Mouse (Mus musculus) cerebellum, adult 8-10 months (tissue): ENCODE measurements around the gene Pigu.

Source experiments
- DNase-seq: peaks from one replicate; pipeline ENCODE4 v3.0.0; 2022

Gene Pigu

DNA sequence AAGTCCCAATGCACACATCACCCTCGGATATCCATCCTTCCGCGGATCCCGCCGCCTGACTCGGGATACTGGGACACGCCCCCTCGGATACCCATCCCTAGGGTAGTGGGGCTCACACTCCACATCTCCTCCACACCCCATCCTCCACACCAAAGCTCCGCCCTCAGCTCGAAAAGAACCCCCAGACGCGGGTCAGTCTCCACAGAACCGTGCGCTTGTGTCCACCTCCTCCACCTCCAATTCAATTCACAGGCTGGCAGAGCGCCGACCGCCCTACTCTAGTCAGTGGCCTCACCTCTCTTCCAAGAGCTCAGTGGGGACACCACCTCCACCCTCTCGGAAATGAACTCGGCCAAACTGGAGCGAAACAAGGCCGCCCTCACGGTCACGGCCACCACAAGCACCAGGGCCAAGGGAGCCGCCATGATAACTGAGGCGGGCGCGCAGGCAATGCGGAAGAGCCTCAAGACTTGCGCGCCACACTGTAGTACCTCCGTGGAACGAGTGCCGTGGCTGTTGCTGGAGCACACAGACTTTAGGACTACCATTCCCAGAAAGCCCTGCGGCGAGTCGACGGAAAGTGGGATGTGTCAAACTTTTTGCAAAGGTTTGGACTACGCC, at the start of gene Pigu:
Gene Pigu, minus strand, starts transcription at position 460 of the 621 bp plus-strand sequence.
- DNase-seq: peak; percentile 91

DNA sequence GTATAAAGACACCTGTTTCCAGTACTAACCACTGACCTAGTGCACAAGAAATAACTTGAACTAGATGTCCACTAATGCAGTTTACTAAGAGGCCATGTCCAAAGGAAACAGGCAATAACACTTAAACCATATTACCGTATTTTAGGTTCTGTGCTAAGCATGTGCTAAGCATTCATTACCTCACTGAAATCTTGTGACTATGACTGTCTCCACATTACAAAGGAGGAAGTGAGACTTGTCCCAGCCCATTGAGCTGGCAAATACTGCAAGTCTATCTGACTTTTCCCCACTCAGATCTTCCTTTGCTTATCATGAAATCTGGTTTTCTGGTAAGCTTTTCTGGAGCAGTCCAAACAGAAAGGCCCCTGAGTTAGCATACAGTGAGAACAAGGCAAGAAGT, 47.4 kb upstream of the Pigu start:
- no peak for DNase-seq

DNA sequence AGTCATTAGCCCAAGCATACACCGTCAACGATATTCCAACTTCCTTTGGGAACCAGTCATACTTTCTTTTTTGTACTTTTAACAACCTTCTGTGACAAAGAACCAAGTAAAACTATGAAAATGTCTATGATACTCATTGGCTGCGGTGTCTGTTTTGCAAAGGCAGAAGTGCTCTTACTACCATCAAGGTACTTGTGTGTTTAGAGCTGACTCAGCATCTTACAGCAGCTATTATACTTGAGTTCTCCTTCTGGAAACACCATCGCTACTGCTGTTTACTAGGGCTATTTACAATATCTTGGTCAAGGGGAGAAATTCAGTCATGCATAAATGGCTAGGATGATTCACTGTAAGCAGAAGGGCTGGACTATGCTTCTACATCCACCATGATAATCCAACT, 44.7 kb upstream of the Pigu start:
- no peak for DNase-seq

DNA sequence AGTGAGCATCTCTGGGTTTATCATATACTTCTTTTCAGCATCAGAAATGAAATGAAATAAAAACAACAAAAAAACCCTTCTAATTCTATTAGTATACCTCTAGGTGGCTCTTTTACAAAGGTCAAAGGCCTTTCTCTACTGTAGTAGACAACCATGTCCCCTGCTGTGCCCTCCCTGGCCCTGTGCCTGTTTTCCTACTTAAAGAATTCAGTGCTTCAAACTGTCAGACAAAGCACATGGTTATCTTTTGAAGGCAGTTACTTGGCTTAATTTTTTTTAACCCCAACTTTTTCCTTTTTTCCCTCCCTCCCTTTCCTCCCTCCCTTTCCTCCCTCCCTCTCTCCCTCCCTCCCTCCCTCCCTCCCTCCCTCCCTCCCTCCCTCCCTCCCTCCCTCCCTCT, 43.0 kb upstream of the Pigu start:
- peak; percentile 48 for DNase-seq

DNA sequence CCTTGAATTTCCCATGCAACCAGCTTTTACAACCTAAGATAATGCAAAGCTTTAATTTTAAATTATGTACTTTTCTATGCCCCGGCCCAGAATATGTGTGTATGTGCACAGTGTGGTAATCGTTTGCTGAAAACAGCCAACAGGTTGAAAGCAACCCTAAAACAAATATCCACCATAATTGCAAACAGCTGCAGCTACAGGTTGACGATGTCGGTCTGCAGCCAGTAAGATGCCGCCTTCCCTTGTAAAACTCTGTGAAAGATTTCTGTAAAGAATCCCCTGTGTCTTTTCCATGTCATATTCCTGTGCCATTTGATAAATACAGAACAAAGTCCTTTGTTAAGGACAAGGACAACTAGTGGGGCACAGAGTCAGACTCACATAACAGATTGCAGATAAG, 37.4 kb upstream of the Pigu start:
- DNase-seq: no peak

DNA sequence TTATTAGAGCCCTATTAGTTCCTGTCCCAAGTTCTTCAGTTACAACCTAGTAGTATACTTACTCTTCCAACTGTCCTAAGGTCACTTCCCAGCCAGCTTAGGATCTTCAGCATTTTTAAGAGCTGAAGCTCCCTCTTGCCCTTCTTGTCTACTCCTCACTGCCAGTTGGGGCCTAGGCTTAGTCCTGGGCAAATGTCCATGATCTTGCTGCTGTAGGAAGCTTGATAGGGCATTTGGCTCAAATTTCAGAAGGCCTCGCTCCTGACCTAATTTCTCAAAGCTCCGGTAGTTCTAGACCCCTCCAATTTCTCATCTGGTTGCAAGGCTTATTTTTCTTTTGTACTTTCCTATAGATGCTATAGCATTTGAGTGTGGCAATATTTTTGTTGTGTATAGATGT, 31.3 kb upstream of the Pigu start:
- no peak for DNase-seq

DNA sequence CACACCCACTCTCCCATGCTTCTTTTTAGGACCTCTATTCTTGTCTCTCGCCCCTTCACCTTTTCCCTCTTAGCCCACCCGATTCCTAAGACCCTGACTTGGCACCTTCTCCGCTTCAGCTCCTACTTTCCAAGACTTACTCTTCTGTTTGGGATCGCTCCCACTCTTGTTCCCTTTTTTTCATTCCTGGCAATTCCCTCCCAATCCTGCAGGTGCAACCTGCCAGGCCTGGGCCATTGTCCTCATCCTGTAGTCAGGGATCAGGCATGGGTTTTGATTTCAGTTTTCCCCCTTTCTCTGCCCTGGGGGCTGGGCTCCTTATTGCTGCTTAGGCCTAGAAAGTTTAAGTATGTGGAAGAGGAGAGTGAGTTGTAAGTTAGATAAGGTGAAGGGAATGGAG, 29.8 kb upstream of the Pigu start:
- no peak for DNase-seq

DNA sequence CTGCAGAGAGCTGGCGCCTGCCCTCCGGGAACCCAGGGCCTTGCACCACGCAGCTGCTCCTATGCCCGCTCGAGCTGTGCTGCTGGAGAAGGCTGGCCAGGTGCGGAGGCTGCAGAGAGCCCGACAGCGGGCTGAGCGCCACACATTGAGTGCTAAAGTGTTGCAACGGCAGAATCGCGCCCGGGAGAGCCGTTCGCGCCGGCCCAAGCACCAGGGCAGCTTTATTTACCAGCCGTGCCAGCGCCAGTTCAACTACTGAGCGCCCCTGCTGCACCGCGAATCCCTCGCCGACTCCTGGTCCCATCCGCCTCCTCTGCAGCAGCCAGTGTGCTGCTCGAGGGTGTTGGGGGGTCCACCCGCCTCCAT, 29.3 kb upstream of the Pigu start:
- DNase-seq: peak; percentile 32

DNA sequence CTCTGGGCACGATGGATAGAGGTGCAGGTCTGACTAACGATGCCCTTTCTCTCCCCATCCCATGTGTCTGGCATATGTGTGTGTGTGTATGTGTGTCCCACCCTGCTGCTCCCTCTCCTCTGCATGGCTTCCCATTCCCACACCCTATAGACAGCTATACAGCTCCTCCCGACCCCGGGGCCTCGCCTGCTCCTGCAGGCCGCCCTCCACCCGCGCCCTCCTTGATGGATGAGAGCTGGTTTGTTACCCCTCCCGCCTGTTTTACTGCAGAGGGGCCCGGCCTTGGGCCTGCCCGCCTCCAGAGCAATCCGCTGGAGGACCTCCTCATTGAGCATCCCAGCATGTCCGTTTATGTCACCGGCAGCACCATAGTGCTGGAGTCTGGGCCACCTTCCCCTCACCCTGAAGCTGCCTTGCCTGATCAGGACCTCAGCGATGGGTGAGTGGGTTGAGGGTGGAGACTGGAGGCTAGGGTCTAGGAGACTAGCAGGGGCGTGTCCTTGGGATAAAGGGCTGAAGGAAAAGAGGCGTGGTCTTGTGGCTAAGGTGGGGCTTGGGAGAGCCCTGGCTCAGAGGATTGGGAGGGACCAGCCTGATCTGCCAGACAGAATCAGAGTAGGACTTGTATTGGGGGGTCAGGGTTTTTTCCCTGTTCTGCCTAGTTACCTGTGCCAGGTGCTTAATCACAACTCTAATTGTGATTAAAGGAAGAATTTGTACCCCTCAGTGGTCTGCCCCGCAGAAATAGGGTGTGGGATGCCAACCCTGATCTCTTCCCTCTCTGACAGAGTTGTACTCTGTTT, 28.7 kb upstream of the Pigu start:
- no peak for DNase-seq

DNA sequence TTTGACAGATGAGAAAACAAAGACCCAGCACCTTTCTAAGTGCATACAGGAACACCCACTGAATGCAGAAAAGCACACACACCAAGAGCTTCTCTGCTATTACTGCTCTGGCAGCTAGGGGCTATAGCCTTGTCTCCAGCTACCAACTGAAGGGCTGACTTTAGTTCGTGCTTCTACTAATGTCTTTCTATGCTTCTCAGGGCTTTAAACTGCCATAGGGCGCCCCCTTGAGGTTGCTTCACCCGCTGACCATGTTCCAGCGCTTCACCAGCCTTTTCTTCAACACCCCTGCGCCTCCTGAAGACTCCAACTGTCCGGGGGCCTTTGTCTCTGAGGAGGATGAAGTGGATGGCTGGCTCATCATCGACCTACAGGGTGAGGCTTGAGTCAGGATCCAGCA, 27.9 kb upstream of the Pigu start:
- peak; percentile 84 for DNase-seq

DNA sequence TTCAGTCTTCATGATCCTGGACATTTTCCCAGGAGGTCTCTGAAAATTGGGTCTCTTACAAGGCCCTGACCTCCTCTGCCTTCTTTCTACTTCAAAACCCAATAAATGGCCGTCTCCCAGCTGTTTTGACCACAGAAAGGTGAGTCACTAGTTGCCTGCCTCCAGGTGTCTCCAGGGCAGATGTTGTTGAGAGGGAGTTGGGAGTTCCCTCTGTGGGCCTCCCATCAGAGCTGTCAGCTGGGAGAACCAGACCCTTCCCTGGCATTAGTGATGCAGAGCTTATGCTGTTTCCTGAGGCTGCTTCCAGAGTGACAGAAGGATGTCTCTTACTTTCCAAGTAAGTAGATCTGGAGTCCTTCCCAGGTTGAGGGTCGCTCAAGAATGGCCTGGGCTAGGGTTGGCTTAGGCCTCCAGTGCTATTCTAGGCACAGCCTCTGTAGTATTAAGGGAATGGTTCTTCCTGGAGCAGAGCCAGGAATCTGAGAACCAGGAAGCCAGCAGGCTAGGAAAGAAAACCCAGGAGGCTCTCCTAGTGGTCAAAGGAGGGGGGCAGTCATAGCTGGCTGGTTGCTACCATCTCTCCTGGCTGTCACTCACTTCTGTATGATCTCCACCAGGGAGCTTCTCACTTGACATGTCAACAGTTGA, 25.7 kb upstream of the Pigu start:
- peak; percentile 48 for DNase-seq

DNA sequence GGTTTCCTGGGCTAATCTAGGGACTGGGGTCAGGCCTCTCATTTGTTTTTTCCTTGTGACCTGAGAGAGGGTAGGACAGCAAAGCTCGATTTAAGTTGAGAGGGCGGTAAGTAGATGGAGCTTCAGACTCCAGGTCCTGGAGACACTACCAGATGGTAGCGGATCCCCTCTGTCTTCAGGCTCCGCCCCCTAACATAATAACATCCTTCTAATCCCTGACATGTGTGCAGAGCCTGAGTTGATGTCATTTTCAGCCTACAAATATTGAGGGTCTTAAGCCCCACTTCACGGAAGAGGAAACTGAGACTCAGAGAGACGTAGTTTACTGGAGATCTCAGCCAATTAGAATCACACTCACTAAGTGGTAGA, 25.1 kb upstream of the Pigu start:
- DNase-seq: no peak

DNA sequence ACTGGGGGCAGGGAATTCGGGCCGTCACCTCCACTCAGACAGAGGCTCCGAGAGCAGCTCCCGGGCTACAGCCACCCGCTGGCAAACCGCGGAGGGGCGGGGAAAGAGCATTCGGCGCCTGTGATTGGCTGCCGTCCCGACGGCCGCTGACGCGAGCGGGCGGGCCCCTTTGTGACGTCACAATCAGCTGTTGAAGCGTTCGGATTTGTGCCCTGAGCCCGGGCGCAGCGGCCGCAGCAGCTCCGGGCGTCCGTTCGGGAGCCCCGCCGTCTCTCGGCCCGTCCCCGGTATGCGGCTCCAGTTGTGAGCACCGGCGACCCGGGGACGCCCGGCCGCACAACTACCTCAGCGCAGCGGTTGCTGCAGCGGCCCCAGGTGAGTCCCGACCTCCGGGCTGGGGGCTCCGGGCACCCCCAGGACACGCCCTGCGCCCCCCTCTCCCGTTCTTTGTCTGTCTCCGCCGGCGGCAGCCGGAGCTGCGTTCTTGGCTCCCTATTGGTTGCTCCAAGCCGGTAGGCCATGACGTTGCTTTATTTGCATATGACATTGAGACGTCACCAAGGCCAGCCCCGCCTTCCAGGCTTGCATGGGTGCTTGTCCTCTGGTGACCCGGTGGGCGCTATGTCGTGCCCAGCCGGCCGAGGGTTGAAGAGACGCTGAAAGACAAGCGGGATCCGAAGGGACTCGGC, 24.6 kb upstream of the Pigu start:
- peak; percentile 99 for DNase-seq

DNA sequence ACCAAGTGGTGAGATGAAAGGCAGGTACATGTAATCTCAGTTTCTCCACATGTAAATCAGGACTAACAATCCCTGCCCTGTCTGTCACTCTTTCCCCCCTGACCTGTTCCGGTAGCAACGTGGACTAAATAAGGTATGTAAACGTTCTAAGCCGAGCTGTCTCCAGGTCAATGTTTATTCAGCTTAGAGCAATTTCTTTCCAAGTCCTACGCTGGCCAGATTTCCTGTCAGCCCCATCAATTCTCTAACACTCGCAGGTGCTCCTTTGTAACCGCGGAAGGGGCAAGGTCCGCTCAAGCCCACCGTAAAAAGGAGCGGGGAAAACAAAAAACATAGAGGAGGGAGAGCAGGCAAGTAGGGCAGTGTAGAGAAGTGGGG, 23.8 kb upstream of the Pigu start:
- DNase-seq: no peak

DNA sequence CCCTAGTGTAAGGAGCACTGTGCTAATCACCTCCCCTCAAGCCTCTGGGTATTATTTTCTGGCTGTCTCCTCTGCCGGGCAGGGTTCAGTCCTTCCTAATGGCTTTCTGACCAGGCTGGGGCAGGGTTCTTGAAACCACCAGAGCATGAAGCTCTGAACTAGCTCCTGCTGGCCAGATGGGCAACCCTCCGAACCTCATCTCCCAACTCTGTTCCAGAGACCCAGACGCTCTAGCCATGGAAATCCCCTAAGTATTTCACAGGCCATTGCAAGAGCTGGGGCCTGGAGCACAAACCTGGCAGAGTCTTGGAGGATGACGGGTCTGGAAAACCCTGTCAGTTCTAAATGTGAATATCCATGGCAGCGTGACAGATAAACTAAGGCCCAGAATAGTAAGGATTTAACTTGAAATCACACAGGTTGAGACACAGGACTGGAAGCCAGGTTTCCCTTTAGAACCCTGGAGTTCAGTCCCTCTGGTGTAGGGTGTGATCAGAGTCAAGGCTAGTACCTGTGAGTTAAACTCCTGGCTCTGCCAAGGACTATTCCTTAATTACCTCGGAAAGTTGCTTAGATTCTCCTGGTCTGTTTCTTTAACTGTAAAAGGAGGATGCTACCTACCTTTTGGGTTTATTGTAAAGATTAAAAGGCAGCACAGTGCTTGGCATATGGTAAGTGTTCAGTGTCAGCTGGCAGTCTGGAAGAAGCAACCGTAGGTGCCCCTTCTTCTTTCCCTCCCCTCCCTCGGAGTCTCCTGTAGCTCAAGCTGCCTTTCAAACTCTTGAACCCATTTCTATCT, 23.2 kb upstream of the Pigu start, which contains the start of gene Trp53inp2:
Gene Trp53inp2, plus strand, starts transcription at position 799 of the 799 bp plus-strand sequence.
- DNase-seq: no peak

DNA sequence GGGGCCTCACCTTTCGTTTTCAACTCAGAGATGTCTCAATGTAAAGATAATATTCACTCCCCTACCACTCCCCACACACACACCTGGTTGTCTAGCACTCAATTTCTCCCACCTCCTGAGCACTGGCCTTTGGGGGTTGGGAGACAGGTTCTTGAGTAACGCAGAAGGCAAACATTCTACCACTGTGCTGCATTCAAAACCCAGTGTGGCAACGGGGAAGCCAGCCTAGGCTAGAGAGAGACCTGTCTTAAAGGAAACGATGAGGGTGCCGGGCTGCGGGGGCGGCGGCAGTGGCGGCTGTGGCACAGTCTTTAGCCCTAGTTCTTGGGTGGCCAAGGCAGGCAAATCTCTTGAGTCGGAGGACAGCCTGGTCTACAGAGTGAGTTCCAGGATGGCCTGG, 19.0 kb upstream of the Pigu start:
- no peak for DNase-seq

DNA sequence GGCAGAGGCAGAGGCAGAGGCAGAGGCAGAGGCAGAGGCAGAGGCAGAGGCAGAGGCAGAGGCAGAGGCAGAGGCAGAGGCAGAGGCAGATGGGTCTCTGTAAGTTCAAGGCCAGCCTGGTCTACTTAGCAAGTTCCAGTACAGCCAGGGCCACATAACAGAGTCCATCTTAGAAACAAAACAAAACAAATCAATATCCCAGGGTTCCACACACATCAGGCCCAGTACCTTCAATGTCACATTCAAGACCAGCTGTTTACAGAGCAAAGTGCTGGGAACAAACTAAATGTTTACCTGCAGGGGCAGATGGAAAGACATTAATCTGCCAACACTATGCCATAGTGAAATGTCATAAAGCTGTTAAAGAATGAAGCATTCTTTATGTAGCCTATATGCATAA, 17.3 kb upstream of the Pigu start:
- DNase-seq: no peak

DNA sequence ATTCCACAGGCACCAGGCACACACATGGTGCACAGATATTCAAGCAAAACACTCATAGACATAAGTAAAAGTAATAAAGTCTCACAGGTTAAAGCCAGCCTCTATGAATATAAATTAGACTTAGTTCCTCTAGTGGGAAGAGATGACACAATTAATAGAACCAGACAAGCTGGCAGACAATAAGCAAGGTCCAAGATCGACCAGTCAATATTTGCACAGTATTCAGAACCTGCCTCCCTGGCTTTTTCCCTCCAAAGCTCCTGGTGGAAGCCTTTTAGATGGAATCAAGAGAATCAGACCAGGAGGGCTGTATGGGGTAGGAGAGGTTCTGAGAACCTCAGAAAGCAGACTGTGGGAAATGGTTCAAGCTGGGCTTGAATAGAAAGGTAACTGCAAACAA, 16.7 kb upstream of the Pigu start:
- DNase-seq: no peak

DNA sequence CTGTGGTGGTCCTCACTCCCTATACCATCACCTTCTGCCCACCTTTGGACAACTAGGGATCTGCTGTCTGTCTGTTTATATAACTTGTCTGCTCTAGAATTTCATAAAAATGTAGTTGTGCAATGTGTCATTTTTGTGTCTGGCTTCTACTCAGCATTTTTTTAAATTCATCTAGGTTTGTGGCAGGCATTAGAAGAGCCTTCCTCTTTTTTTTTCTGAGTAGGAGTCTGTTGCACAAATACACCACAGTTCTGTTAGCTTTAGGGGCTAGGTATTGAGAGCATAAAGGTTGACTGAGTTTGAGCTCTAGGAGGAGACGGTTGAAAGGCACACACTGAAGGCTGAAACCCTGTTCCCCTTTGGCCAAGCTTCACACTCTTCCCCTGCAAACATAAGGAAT, 16.1 kb upstream of the Pigu start:
- DNase-seq: no peak

DNA sequence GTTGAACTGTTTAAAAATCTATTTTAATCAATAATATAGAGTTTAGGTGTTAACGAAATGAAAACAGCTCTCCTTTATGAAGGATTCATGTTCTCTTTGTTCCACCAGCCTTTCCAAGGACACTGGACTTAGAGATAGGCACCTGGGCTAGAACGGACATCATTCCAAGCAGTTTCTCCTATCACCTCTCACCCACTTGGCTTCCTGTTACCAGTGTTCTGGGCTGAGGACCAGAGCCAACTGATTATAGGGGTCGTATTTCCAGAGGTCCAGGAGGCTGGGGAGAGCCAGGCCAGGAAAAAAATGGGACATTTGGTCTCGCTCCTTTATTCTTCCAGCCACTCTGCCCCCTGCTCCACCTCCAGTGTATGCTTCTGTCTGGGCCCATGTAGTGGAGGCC, 15.2 kb upstream of the Pigu start:
- DNase-seq: no peak

DNA sequence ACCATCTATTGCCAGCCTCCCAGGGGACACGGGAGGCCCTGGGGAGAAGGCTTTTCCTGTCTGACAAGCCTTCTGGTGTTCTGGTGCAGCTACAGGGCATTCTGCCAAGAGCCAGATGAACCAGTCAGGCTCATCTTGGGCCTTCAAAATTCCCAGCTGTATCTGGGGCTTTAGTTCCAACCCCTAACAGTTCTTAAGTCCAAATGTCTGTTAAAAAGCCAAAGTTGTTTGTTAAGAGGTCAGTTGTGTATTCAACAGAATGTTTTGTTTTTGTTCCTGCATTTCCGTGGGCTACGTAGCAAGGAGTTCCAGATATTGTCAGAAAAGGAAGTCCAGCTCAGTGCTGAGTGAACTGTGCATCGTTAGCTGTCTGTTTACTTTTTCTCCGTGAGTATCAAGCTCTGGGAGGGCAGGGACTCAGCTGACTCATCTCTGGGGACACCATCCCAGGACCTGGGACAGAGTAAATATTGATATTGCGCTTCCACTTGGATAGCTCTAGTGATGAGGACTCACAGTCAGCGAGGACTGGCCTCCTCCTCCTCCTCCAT, 12.2 kb upstream of the Pigu start:
- no peak for DNase-seq

DNA sequence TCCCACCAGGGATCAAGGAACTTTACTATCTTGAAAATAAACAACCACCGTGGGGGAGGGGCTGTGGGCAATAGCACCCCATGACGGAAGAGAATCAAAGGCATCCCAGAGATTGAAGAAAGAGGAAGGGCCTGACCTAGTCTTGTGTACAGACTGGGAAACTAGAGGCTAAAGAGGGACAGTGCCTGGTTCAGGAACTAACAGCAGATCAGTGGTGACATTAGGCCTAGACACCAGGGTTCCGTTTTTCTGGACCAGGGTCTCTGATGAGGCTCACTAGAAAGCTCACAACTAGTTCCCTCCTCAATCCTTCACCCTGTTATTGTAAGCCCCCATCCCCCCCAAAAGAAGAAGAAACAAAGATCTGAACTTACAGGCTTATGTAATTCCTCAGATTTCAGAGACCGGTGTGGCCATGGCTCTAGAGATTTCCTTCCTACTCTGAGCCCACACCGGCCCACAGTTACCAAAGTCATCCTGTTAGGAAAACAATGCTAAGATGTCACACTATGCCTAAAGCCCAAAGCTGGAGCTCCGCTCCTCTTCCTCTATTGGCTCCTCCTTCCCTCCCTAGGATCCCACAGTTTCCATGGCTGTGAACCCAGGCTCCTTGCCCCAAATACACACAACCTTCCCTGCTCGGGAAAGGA, 10.5 kb upstream of the Pigu start:
- DNase-seq: no peak
